Mouse (Mus musculus) testis, postnatal 10 days (tissue): ENCODE results near the gene Atad5.
"Not testable (repeated sequence)": the region's sequence is repeated elsewhere in the genome, so short reads cannot be mapped to it uniquely, and the experiment has no call there.

Experiments
- DNase-seq: peaks from one replicate; pipeline ENCODE4 v3.0.0; 2021; ENCODE audit warnings: low spot score

Gene Atad5

DNA sequence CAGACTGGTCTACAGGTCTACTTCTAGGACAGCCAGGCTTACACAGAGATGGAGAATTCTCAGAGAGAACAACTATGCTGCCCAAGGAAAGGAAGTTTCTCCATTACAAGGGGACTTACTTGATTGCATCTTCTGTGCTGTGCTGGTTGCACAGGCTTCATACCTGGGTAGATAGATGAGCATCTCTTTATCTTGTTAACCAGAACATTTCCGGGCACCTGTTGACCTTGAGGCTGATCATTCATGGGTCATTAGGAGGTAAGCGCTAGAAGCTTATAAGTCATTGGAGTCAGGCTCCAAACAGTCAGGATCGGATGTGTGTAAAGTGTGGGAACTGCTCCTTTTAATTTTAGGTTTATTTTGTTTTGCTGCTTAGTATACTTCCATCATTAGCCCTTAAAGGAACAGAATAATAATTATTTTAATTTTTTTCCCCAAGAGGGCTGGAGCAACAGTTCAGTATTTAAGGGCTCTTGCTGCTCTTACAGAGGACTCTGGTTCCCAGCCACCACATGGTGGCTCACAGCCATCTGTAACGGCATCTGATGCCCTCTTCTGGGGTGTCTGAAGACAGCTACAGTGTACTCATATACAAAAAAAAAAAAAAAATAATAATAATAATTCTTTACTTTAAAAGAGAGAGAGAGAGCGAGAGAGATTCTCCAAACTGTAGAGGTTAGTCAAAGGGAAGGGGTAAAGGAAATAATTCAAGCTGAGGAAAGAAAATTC is 92.0 kb downstream of the Atad5 start:
- DNase-seq: no peak

DNA sequence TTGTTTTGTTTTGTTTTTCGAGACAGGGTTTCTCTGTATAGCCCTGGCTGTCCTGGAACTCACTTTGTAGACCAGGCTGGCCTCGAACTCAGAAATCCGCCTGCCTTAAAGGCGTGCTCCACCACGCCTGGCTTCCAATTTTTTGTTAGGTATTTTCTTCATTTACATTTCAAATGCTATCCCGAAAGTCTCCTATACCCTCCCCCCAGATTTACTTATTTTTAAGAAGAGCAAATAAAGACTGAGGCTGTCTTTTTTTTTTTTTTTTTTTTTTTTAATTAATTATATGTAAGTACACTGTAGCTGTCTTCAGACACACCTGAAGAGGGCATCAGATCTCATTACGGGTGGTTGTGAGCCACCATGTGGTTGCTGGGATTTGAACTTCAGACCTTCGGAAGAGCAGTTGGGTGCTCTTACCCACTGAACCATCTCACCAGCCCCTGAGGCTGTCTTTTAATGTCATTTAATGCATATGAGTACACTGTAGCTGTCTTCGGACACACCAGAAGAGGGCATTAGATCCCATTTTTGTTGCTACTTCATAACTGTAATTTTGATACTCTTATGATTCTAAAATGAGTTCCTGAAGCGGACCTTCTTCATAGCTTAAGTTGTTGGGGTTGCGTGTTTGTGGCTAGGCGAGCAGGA is 94.0 kb downstream of the Atad5 start:
- DNase-seq: not testable (repeated sequence)

DNA sequence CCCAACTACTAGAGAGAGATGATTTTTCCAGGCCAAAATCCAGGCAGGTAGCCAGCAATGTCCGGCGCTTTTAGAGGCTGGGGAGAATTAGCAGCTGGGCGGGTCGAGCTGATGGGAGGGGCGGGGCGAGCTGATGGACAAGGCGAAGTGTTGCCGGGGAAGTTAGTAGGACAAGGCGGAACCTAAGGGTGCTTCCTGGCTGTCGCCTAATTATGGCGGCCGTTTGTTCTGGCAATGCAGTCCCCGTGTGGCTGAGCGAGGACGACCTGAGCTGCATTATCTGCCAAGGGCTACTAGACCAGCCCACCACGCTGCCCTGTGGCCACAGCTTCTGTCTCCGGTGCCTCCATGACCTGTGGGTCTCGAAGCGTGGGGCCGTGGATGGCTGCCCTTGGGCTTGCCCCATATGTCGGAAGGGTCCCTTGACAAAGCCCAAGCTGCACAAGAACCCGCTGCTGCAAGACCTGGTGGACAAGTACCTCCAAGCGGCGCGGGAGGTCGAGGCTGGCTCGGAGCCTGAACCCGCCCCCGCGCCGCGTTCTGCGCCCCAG is 94.6 kb downstream of the Atad5 start, which contains the start of gene Rnf135:
TSS of gene Rnf135 (plus strand) at position 147 of the 551 bp plus-strand sequence.
- DNase-seq: peak; percentile 98

DNA sequence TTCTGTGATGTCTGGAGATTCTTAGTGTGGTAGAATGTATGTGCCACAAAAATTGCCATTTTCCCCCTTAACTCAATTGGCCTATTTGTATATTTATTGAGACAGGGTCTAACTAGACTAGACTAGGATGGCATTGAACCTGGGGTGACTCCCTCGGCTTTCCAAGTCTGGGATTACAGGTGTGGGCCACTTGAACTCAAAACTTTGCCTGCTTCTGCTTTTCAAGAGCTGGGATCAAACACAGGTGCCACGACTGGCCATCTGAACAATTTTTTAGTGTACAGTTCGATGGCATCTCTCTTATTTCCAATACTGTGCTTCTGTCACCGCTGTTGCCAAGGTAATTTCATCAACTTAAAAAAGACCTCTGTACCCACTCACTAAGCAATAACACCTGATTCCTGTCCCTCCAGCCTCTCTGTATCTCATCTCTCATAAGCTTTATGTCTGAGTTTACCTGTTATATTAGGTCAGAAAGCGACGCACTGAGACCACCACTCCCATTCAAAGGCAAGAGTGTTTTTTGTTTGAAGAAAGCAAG is 95.4 kb downstream of the Atad5 start:
- no peak for DNase-seq
